Mouse (Mus musculus): ENCODE measurements around the gene Tnip1. TPM values are rescaled to one million over a fixed set of nuclear protein-coding genes. Genes with fewer than 3 reads are reported as not detected.

Tnip1 gene
- total and polyA plus RNA-seq, 3 experiments: 8.1 to 19.7 TPM; not detected in 1

GRCm38 (mm10) chr11:54929290-54929689, 33.4 kb downstream of the Tnip1 start:
- H3K9me3 ChIP-seq (replicated peaks; ENCODE audit: insufficient read depth, low read length): no peaks in the 10 kb centered on the region
- H3K27ac ChIP-seq (ENCODE audit: control insufficient read depth, low read depth, low read length): no peak overlapping the region
- no peaks in the 10 kb centered on the region for H3K4me1 ChIP-seq (ENCODE audit: control insufficient read depth in 1 of 2, insufficient read depth in 2 of 2, low read length in 2 of 2)
- no peaks in the 10 kb centered on the region for H3K36me3 ChIP-seq (ENCODE audit: control insufficient read depth in 1 of 2, insufficient read depth in 2 of 2, low read length in 2 of 2)
- TF ChIP-seq NELFE (IDR thresholded peaks at IDR 0.05; ENCODE audit: low read depth, low read length): no peak
- no peak for TF ChIP-seq TCF12 (IDR thresholded peaks at IDR 0.05; ENCODE audit: low read depth, low read length)
- TF ChIP-seq POLR2A (IDR thresholded peaks at IDR 0.05; ENCODE audit: control insufficient read depth in 1 of 2, insufficient read depth in 1 of 2, low read depth in 1 of 2, low read length in 2 of 2, poor library complexity in 1 of 2): no peak
- TF ChIP-seq USF1 (IDR thresholded peaks at IDR 0.05; ENCODE audit: low read depth, low read length): no peak
- no peak for TF ChIP-seq KAT2A (conservative IDR thresholded peaks at IDR 0.05; ENCODE audit: low read depth, low read length)
- no peak for TF ChIP-seq CHD1 (IDR thresholded peaks at IDR 0.05; ENCODE audit: low read depth, low read length)
- TF ChIP-seq USF2 (IDR thresholded peaks at IDR 0.05; ENCODE audit: borderline replicate concordance in 1 of 2, insufficient read depth in 1 of 2, low read depth in 1 of 2, low read length in 2 of 2): no peak
- no peak for TF ChIP-seq ZNF384 (IDR thresholded peaks at IDR 0.05; ENCODE audit: low read depth, low read length)
- TF ChIP-seq ELF1 (IDR thresholded peaks at IDR 0.05; ENCODE audit: low read depth, low read length): no peak
- TF ChIP-seq ZC3H11A (IDR thresholded peaks at IDR 0.05; ENCODE audit: low read depth, low read length): no peak
- no peak for TF ChIP-seq MAX (IDR thresholded peaks at IDR 0.05; ENCODE audit: low read length)
- no peak for TF ChIP-seq MAFK (IDR thresholded peaks at IDR 0.05; ENCODE audit: borderline replicate concordance, low read depth, low read length)
- TF ChIP-seq GATA1 (IDR thresholded peaks at IDR 0.05; ENCODE audit: low read depth, low read length): no peak
- no peak for TF ChIP-seq CHD2 (IDR thresholded peaks at IDR 0.05; ENCODE audit: low read length)
- TF ChIP-seq MXI1 (IDR thresholded peaks at IDR 0.05; ENCODE audit: low read depth, low read length): no peak
- no peak for TF ChIP-seq RAD21 (IDR thresholded peaks at IDR 0.05; ENCODE audit: low read depth, low read length)
- no peak for TF ChIP-seq UBTF (IDR thresholded peaks at IDR 0.05; ENCODE audit: borderline replicate concordance, insufficient read depth, low read depth, low read length)
- no peak for TF ChIP-seq ZKSCAN1 (IDR thresholded peaks at IDR 0.05; ENCODE audit: low read depth, low read length)
- no peak for TF ChIP-seq CTCF (IDR thresholded peaks at IDR 0.05 in 2 of 3, conservative IDR thresholded peaks at IDR 0.05 in 1 of 3; ENCODE audit: control insufficient read depth in 1 of 3, insufficient read depth in 1 of 3, low read depth in 2 of 3, low read length in 3 of 3, poor library complexity in 1 of 3, severe bottlenecking in 1 of 3)
- no peak for TF ChIP-seq ETS1 (IDR thresholded peaks at IDR 0.05; ENCODE audit: low read depth, low read length)
- no peak overlapping the region for H3K9ac ChIP-seq (ENCODE audit: control insufficient read depth, low read depth, low read length, poor library complexity, severe bottlenecking)
- no peak overlapping the region for H3K4me3 ChIP-seq (ENCODE audit: control insufficient read depth in 1 of 2, insufficient read depth in 1 of 2, low read depth in 2 of 2, low read length in 2 of 2)
- H3K79me2 ChIP-seq (ENCODE audit: control insufficient read depth, insufficient read depth, low read length, poor library complexity): no peaks in the 10 kb centered on the region
- no peaks in the 10 kb centered on the region for H3K27me3 ChIP-seq (ENCODE audit: control insufficient read depth in 1 of 2, insufficient read depth in 2 of 2, low read length in 2 of 2)
- no peak for DNase-seq (ENCODE audit: low read depth, low spot score)

- H3K4me3 ChIP-seq (ENCODE audit: control insufficient read depth in 1 of 2, insufficient read depth in 1 of 2, low read depth in 2 of 2, low read length in 2 of 2): no peak overlapping the region
- H3K9me3 ChIP-seq (replicated peaks; ENCODE audit: insufficient read depth, low read length): no peaks in the 10 kb centered on the region
- H3K9ac ChIP-seq (ENCODE audit: control insufficient read depth, low read depth, low read length, poor library complexity, severe bottlenecking): no peak overlapping the region
- no peaks in the 10 kb centered on the region for H3K79me2 ChIP-seq (ENCODE audit: control insufficient read depth, insufficient read depth, low read length, poor library complexity)
- H3K36me3 ChIP-seq (ENCODE audit: control insufficient read depth in 1 of 2, insufficient read depth in 2 of 2, low read length in 2 of 2): no peaks in the 10 kb centered on the region
- DNase-seq (ENCODE audit: low read depth, low spot score): no peak
- no peak overlapping the region for H3K27ac ChIP-seq (ENCODE audit: control insufficient read depth, low read depth, low read length)
- no peaks in the 10 kb centered on the region for H3K27me3 ChIP-seq (ENCODE audit: control insufficient read depth in 1 of 2, insufficient read depth in 2 of 2, low read length in 2 of 2)
- TF ChIP-seq RAD21 (IDR thresholded peaks at IDR 0.05; ENCODE audit: low read depth, low read length): no peak
- no peak for TF ChIP-seq CHD1 (IDR thresholded peaks at IDR 0.05; ENCODE audit: low read depth, low read length)
- TF ChIP-seq POLR2AphosphoS2 (IDR thresholded peaks at IDR 0.05; ENCODE audit: low read length): no peak
- no peak for TF ChIP-seq TCF12 (IDR thresholded peaks at IDR 0.05; ENCODE audit: low read depth, low read length)
- TF ChIP-seq JUND (IDR thresholded peaks at IDR 0.05; ENCODE audit: low read depth, low read length): no peak
- TF ChIP-seq SIN3A (IDR thresholded peaks at IDR 0.05; ENCODE audit: low read length): no peak
- TF ChIP-seq GABPA (IDR thresholded peaks at IDR 0.05; ENCODE audit: low read depth, low read length): no peak
- TF ChIP-seq POLR2A (IDR thresholded peaks at IDR 0.05; ENCODE audit: control insufficient read depth in 1 of 2, insufficient read depth in 1 of 2, low read depth in 1 of 2, low read length in 2 of 2, poor library complexity in 1 of 2): no peak
- TF ChIP-seq MAFK (IDR thresholded peaks at IDR 0.05; ENCODE audit: borderline replicate concordance, low read depth, low read length): no peak
- TF ChIP-seq ZC3H11A (IDR thresholded peaks at IDR 0.05; ENCODE audit: low read depth, low read length): no peak
- no peak for TF ChIP-seq MYB (IDR thresholded peaks at IDR 0.05; ENCODE audit: low read depth, low read length)
- TF ChIP-seq TBP (IDR thresholded peaks at IDR 0.05; ENCODE audit: low read depth, low read length): no peak
- TF ChIP-seq E2F4 (IDR thresholded peaks at IDR 0.05; ENCODE audit: borderline replicate concordance, low read depth, low read length): no peak
- TF ChIP-seq MAX (IDR thresholded peaks at IDR 0.05; ENCODE audit: low read length): no peak
- TF ChIP-seq USF2 (IDR thresholded peaks at IDR 0.05; ENCODE audit: borderline replicate concordance in 1 of 2, insufficient read depth in 1 of 2, low read depth in 1 of 2, low read length in 2 of 2): no peak
- no peaks in the 10 kb centered on the region for H3K4me1 ChIP-seq (ENCODE audit: control insufficient read depth in 1 of 2, insufficient read depth in 2 of 2, low read length in 2 of 2)
Measured at GRCm38 (mm10) chr11:54928886-54929285, 33.8 kb downstream of the Tnip1 start.
